Mouse (Mus musculus): ENCODE measurements around the gene Olfr1303. TPM values are rescaled to one million over a fixed set of nuclear protein-coding genes. Genes with fewer than 3 reads are reported as not detected.

The Olfr1303 gene
- polyA plus RNA-seq (2012; rRNA removed), result not detected in 2 replicates

DNA sequence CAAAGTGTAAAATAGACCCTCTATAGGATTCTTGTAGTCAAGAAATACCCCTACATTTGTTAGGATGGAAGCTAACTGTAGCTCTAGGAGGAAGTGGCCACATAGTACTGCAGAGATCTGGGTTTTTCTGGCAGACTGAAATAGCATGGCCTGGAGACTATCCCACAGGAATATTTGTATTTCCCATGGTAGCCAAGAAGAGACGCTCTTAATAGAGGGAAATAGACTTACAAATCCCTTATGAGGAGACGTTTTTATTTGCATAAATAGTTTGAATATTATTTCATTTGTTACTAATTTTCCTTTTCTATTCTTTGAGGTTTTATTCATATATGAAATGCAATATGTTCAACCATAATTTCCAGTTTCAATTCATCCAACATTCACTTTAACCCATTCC, at the start of gene Olfr1303:
Gene Olfr1303 (minus strand): TSS at position 101 of the 400 bp plus-strand sequence.
- WGBS, result 88% methylated on average over 2 of the region's 2 CpGs
- DNase-seq (ENCODE audit: low read depth, low spot score), result no peak

DNA sequence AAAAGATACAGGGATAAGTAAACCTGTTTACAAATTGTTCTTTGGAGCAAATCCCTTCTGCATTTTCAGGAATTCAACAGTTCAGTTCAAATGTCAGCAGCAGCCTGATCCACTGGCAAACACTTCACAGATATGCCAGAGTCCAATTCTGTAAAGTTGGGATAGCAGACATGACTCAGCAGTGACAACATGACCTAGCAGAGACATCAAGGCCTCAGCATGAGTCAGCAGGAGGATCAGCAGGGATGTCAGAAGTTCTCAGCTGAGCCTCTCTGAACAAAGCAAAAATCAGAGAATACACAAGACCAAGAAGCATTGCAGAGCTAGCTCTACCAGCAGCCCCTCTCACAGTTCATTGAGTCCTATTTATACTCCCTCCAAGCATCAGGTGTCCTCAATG, 7.2 kb downstream of the Olfr1303 start:
- DNase-seq (ENCODE audit: low read depth, low spot score), result no peak

DNA sequence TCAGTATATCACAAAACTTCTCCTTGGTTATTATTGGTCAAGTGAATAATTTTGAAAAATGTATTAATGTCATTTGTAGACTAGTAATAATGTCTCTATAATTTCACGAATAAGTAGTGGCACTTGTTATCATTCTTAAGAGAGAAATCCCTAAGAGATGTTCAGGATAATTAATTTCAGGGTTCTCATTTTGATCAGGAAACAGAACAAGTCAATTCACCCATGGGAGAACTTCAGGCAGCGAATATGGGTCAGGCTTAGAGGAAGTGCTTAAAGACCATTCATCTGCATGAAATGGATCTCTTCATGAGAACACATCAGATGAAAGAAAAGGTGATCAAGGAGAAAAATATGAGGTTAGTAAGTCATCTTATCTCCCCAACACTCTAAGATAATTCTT, 43.0 kb downstream of the Olfr1303 start, which contains the start of gene Olfr1302:
Gene Olfr1302 (plus strand): TSS at position 301 of the 400 bp plus-strand sequence.
- no peak for DNase-seq (ENCODE audit: low read depth, low spot score)
- WGBS, result 70% methylated on average over 2 of the region's 2 CpGs

Other genes starting within 250 kb of the Olfr1303 start
- gene Olfr1297, start 193.8 kb downstream of the Olfr1303 start, polyA plus RNA-seq (2012; rRNA removed), result not detected in 2 replicates
- gene Olfr1298, start 171.1 kb downstream of the Olfr1303 start, polyA plus RNA-seq (2012; rRNA removed), result not detected in 2 replicates
- not detected in 2 replicates for gene Olfr1299, start 158.9 kb downstream of the Olfr1303 start, polyA plus RNA-seq (2012; rRNA removed)
- not detected in 2 replicates for gene Olfr1301, start 69.3 kb downstream of the Olfr1303 start, polyA plus RNA-seq (2012; rRNA removed)
- gene Olfr1302, start 42.9 kb downstream of the Olfr1303 start, polyA plus RNA-seq (2012; rRNA removed), result not detected in 2 replicates
- not detected in 2 replicates for gene Olfr1305, start 56.8 kb upstream of the Olfr1303 start, polyA plus RNA-seq (2012; rRNA removed)
- not detected in 2 replicates for gene Olfr1306, start 95.9 kb upstream of the Olfr1303 start, polyA plus RNA-seq (2012; rRNA removed)
- not detected in 2 replicates for gene Olfr1307, start 129.1 kb upstream of the Olfr1303 start, polyA plus RNA-seq (2012; rRNA removed)
- not detected in 2 replicates for gene Olfr1308, start 144.6 kb upstream of the Olfr1303 start, polyA plus RNA-seq (2012; rRNA removed)
- gene Olfr1309, start 169.9 kb upstream of the Olfr1303 start, polyA plus RNA-seq (2012; rRNA removed), result not detected in 2 replicates
- gene Olfr1310, start 192.4 kb upstream of the Olfr1303 start, polyA plus RNA-seq (2012; rRNA removed), result not detected in 2 replicates
- gene Olfr1311, start 204.1 kb upstream of the Olfr1303 start, polyA plus RNA-seq (2012; rRNA removed), result not detected in 2 replicates
- gene Olfr1312, start 229.9 kb upstream of the Olfr1303 start, polyA plus RNA-seq (2012; rRNA removed), result not detected in 2 replicates

Measured in large intestine, adult 2 months (tissue).